Mouse (Mus musculus) layer of hippocampus, postnatal 36 days (tissue): ENCODE measurements at regions not wholly inside any gene's neighbourhood (a gene's known extent, or its start where the extent isn't known, plus 50 kb on each side); places are given as distances from the start of the nearest gene placed in this dataset.

Experiments used
- DNase-seq, 2 experiments: peaks; one replicate each; pipeline ENCODE4 v3.0.0; 2022

DNA sequence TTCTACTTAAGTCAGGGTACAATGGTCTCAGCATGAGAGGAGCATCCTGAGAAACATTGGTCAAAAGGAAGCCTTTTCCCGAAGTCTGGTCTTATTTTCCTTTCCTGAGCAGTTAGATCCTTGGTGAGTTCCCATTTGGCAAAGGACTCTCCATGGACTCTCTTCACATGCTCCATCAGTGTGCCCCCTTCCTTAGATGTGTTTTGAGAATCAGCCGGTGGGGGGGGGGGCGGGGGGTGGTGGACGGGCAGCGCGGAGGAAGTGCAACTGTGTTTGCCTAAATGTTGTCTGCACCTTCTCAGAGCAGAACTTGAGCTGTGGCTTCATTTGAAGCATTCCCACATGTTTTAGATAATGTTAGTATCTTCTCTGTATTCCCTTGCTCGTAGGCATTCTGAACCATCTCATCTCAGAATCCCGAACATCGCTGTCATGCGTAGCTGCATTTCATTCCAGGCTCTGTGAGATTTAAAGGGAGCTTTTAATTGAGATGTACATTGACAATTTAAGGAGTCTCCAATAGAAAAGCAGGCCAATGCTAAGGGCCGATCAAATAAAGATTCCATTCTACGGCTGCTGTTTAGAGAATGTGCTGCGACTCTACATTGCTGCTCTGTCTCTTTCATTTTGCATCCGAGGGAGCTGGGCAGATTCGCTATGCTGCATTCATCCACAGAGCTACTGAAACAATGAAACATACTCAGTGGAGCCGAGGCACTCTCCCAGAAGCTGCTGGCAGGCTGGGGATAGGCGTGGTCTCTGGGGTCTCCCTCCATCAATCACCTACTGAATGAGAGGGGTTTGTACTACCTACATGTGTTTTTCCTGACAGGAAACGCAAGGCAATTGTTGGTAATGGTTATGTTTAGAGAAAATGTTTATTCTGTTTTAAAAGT is 92.9 kb downstream of the Pax1 start:
- DNase-seq: peak; percentile 23 to 31
